Comparison of ENCODE assay signal across 17 mouse cellular contexts in genomic region chr17:67296604-67297595, GRCm38 (mm10). TPM values are rescaled to one million over a fixed set of nuclear protein-coding genes. Genes with fewer than 3 reads are reported as not detected.
DNase-seq lines count a peak whose midpoint lies in the region; TF ChIP-seq lines count a peak whose summit lies in the region.
"Had no signal": no experiment of that assay in that cellular context is flagged by ENCODE, and none has a peak within 500 bp of the region (broad histone marks: within the 10 kb centered on the region; RNA-seq: fewer than 3 reads in every experiment).

No protein-coding gene starts in this region.

- no peaks in the 10 kb centered on the region for H3K36me3 ChIP-seq in heart, embryonic 10.5 days
- H3K36me3 ChIP-seq: forebrain, embryonic 10.5 days; heart, embryonic 15.5 days; neural tube, embryonic 13.5 days had no signal

- H3K27me3 ChIP-seq in heart, embryonic 10.5 days (ENCODE audit: insufficient read depth, poor library complexity, severe bottlenecking): no peaks in the 10 kb centered on the region
- H3K27me3 ChIP-seq: heart, embryonic 15.5 days; neural tube, embryonic 13.5 days had no signal

- no peak for TF ChIP-seq CTCF in gastrocnemius, adult 2 months (IDR thresholded peaks at IDR 0.05)

- intact Hi-C loops in heart, postnatal 36 days (cut with DNase I): no loop called here
- intact Hi-C loops in gastrocnemius, adult 2 months (cut with DNase I): no loop called here

- H3K4me1 ChIP-seq in heart, embryonic 10.5 days: 0 out of 2 replicates have a peak, but pooled peaks cover 6% of the 10 kb centered on the region
- H3K4me1 ChIP-seq: neural tube, embryonic 13.5 days had no signal

- WGBS in heart, embryonic 10.5 days: 78% methylated on average over 13 of the region's 13 CpGs

- no peak overlapping the region for H3K4me3 ChIP-seq in heart, embryonic 10.5 days
- no peak overlapping the region for H3K4me3 ChIP-seq in gastrocnemius, adult 2 months
- H3K4me3 ChIP-seq: forebrain, embryonic 10.5 days; heart, embryonic 15.5 days; neural tube, embryonic 13.5 days had no signal

- no peak overlapping the region for H3K27ac ChIP-seq in heart, embryonic 10.5 days
- H3K27ac ChIP-seq in gastrocnemius, adult 2 months: no peak overlapping the region
- H3K27ac ChIP-seq: forebrain, embryonic 10.5 days; heart, embryonic 15.5 days; hindbrain, embryonic 14.5 days; neural tube, embryonic 13.5 days had no signal

- H3K9me3 ChIP-seq in heart, embryonic 10.5 days: no peaks in the 10 kb centered on the region
- H3K9me3 ChIP-seq: forebrain, embryonic 10.5 days; heart, embryonic 15.5 days; neural tube, embryonic 13.5 days had no signal

- DNase-seq in heart, adult 9 months (ENCODE audit: low spot score in 2 of 2): peak; percentile 46 to 47
- no peak for DNase-seq in heart, embryonic 10.5 days (ENCODE audit: low spot score)
- DNase-seq in adrenal gland, postnatal 14 days: peak; percentile 68
- DNase-seq in heart, postnatal 36 days: peak; percentile 40 to 48
- DNase-seq in lung, postnatal 10 days: peak; percentile 39
- DNase-seq in gastrocnemius, adult 2 months: no peak
- no peak for DNase-seq in adipocyte (ENCODE audit: low spot score)
- DNase-seq: cerebellum, adult 8-10 months; gastrocnemius, postnatal 14 days; kidney, adult 18-20 months; kidney, postnatal 14 days; liver; right cerebral cortex, postnatal 25 days had no signal

RNA-seq across cellular contexts. Expression of gene Ptprm, which starts 57.4 kb away (rescaled TPM):
- polyA plus RNA-seq in heart, embryonic 10.5 days (2016; fragmentation: Nextera tagmentation; extraction: Ambion mirVana): 12.6 and 13.6 TPM in 2 replicates
- total RNA-seq in adrenal gland, postnatal 14 days (2021): 43.8 and 46.5 TPM in 2 replicates
- total RNA-seq in heart, postnatal 36 days (2021): 10 to 100 TPM; 85.0 to 90.6 TPM
- 10 to 100 TPM; 21.5 to 32.7 TPM for total RNA-seq in gastrocnemius, adult 2 months (2021)

Comparison
In these comparisons a context has a peak if more than half of its experiments do, and no peak if none do; other contexts are left out.
1. DNase-seq: peak in heart, adult 9 months (2 of 2), adrenal gland, postnatal 14 days (single experiment), heart, postnatal 36 days (2 of 2) and lung, postnatal 10 days (single experiment); none in heart, embryonic 10.5 days (single experiment), gastrocnemius, adult 2 months (single experiment) and adipocyte (single experiment).